Mouse (Mus musculus) kidney, embryonic 15.5 days (tissue): ENCODE results near the gene Pacs2. TPM values are rescaled to one million over a fixed set of nuclear protein-coding genes. Genes with fewer than 3 reads are reported as not detected.
A peak's percentile ranks its signal among the peaks of the same experiment; 100 is the strongest.

Experiments used
- ATAC-seq: fragments of 200-750 bp; cut with Nextera tagmentation; replicated peaks from 2 replicates; pipeline ENCODE4 v1.8.0; 2017; ENCODE audit warnings: moderate TSS enrichment; ENCODE audit not compliant: low FRiP score
- H3K27ac ChIP-seq: fragments of 300-500 bp; sonication (generic); 2 replicates; pipeline ENCODE4 v1.5.1; 2015; ENCODE audit warnings: mild to moderate bottlenecking, inconsistent platforms
- H3K27me3 ChIP-seq: fragments of 300-500 bp; sonication (generic); 2 replicates; pipeline ENCODE4 v1.6.1; 2015; ENCODE audit warnings: inconsistent platforms
- H3K36me3 ChIP-seq: fragments of 300-500 bp; sonication (generic); 2 replicates; pipeline ENCODE4 v1.6.1; 2015; ENCODE audit warnings: inconsistent platforms
- H3K4me1 ChIP-seq: fragments of 300-500 bp; sonication (generic); 2 replicates; pipeline ENCODE4 v1.6.1; 2015; ENCODE audit warnings: inconsistent platforms
- H3K4me2 ChIP-seq: fragments of 300-500 bp; sonication (generic); 2 replicates; pipeline ENCODE4 v1.6.1; 2015; ENCODE audit warnings: moderate library complexity, mild to moderate bottlenecking, inconsistent platforms
- H3K4me3 ChIP-seq: fragments of 300-500 bp; sonication (generic); replicated peaks from 2 replicates; pipeline ENCODE4 v1.5.1; 2015; ENCODE audit warnings: mild to moderate bottlenecking, inconsistent platforms
- H3K9ac ChIP-seq: fragments of 300-500 bp; sonication (generic); 2 replicates; pipeline ENCODE4 v1.6.1; 2015; ENCODE audit warnings: mild to moderate bottlenecking, inconsistent platforms
- H3K9me3 ChIP-seq: fragments of 300-500 bp; sonication (generic); replicated peaks from 2 replicates; pipeline ENCODE4 v1.6.1; 2016; ENCODE audit warnings: inconsistent platforms
- WGBS: fragments of 180-500 bp; shearing (Covaris S2); methylation state at CpG from one replicate; pipeline ENCODE4 v1.1.7; 2015; ENCODE audit warnings: mixed read lengths; 5-methylcytosine and 5-hydroxymethylcytosine counted together
- polyA plus RNA-seq: library from polyadenylated mRNA; unstranded; fragments of >200 nt; fragmentation: Nextera tagmentation; extraction: Ambion mirVana; gene quantifications from 2 replicates; pipeline ENCODE4 v1.2.1, GENCODE M21; 2015

The Pacs2 gene
- polyA plus RNA-seq, 1 experiment from 2014 or later: 14.3 TPM

- H3K36me3 ChIP-seq: peaks cover 66% of the 10 kb centered on the region
- no peak overlapping the region for H3K4me2 ChIP-seq
- no peak overlapping the region for H3K9ac ChIP-seq
- H3K4me1 ChIP-seq: peaks cover 8% of the 10 kb centered on the region; the same call in 1 of the 2 replicates
- WGBS: 90% methylated on average over 2 of the region's 2 CpGs
- no peaks in the 10 kb centered on the region for H3K9me3 ChIP-seq
- H3K27me3 ChIP-seq: no peaks in the 10 kb centered on the region
- H3K27ac ChIP-seq: no peak overlapping the region
- ATAC-seq: no peak
- no peak overlapping the region for H3K4me3 ChIP-seq
Measured at GRCm38 (mm10) chr12:112991444-112991843, 22.9 kb upstream of the Pacs2 start.

- H3K9ac ChIP-seq: no peak overlapping the region
- ATAC-seq: peak; percentile 37; the same call in 1 of the 2 replicates
- no peak overlapping the region for H3K4me3 ChIP-seq
- H3K9me3 ChIP-seq: no peaks in the 10 kb centered on the region
- 63% methylated on average over 4 of the region's 4 CpGs for WGBS
- H3K27ac ChIP-seq: 0 out of 2 replicates have a peak overlapping the region, but pooled peaks have one; percentile 42
- H3K27me3 ChIP-seq: no peaks in the 10 kb centered on the region
- H3K36me3 ChIP-seq: peaks cover 56% of the 10 kb centered on the region
- H3K4me1 ChIP-seq: peaks cover 20% of the 10 kb centered on the region
- H3K4me2 ChIP-seq: no peak overlapping the region
Measured at GRCm38 (mm10) chr12:112994153-112994552, 20.2 kb upstream of the Pacs2 start.

GRCm38 (mm10) chr12:112999569-113000293 lies 14.6 kb upstream of the Pacs2 start:
- peak overlapping the region; percentile 73 for H3K4me2 ChIP-seq
- no peaks in the 10 kb centered on the region for H3K9me3 ChIP-seq
- ATAC-seq: no peak
- no peaks in the 10 kb centered on the region for H3K27me3 ChIP-seq
- peaks cover 26% of the 10 kb centered on the region for H3K4me1 ChIP-seq
- H3K9ac ChIP-seq: peak overlapping the region; percentile 93
- 1% methylated on average over 50 of the region's 56 CpGs for WGBS
- H3K36me3 ChIP-seq: peaks cover 19% of the 10 kb centered on the region
- peak overlapping the region; percentile 97 for H3K27ac ChIP-seq
- peak overlapping the region; percentile 91 for H3K4me3 ChIP-seq

- WGBS: under 1% methylated on average over 84 of the region's 96 CpGs
- no peaks in the 10 kb centered on the region for H3K9me3 ChIP-seq
- H3K27me3 ChIP-seq: no peaks in the 10 kb centered on the region
- H3K36me3 ChIP-seq: peaks cover 19% of the 10 kb centered on the region
- peaks cover 26% of the 10 kb centered on the region for H3K4me1 ChIP-seq
- peak; percentile 97 for ATAC-seq
- H3K4me3 ChIP-seq: peak within 1 kb of the TSS; percentile 91
- H3K4me2 ChIP-seq: peak within 1 kb of the TSS; percentile 73
- peak within 1 kb of the TSS; percentile 97 for H3K27ac ChIP-seq
- peak within 1 kb of the TSS; percentile 93 for H3K9ac ChIP-seq
Measured at GRCm38 (mm10) chr12:113000294-113001132, 13.8 kb upstream of the Pacs2 start, which contains the start of gene Brf1. Brf1 (minus strand) TSS chr12:113000704.

GRCm38 (mm10) chr12:113001133-113001474 lies 13.2 kb upstream of the Pacs2 start:
- H3K4me3 ChIP-seq: peak overlapping the region; percentile 91
- peaks cover 13% of the 10 kb centered on the region for H3K36me3 ChIP-seq
- no peak for ATAC-seq
- 2% methylated on average over 5 of the region's 5 CpGs for WGBS
- peak overlapping the region; percentile 97 for H3K27ac ChIP-seq
- H3K4me1 ChIP-seq: peaks cover 26% of the 10 kb centered on the region
- H3K9ac ChIP-seq: peak overlapping the region; percentile 54
- peak overlapping the region; percentile 73 for H3K4me2 ChIP-seq
- H3K9me3 ChIP-seq: no peaks in the 10 kb centered on the region
- H3K27me3 ChIP-seq: no peaks in the 10 kb centered on the region

- ATAC-seq: no peak
- no peaks in the 10 kb centered on the region for H3K27me3 ChIP-seq
- peaks cover 26% of the 10 kb centered on the region for H3K4me1 ChIP-seq
- H3K27ac ChIP-seq: no peak overlapping the region
- no peak overlapping the region for H3K9ac ChIP-seq
- H3K36me3 ChIP-seq: no peaks in the 10 kb centered on the region
- no peak overlapping the region for H3K4me2 ChIP-seq
- no peaks in the 10 kb centered on the region for H3K9me3 ChIP-seq
- H3K4me3 ChIP-seq: no peak overlapping the region
- 40% methylated on average over 2 of the region's 2 CpGs for WGBS
Measured at GRCm38 (mm10) chr12:113002667-113003066, 11.6 kb upstream of the Pacs2 start.

GRCm38 (mm10) chr12:113004011-113004410 lies 10.3 kb upstream of the Pacs2 start:
- Histone ChIP-seq H3K9me3 (no peaks in the 10 kb centered on the region), H3K27me3 (no peaks in the 10 kb centered on the region), H3K36me3 (no peaks in the 10 kb centered on the region), H3K4me3 (no peak overlapping the region), H3K9ac (no peak overlapping the region), H3K27ac (peak overlapping the region; percentile 25; the same call in 1 of the 2 replicates), H3K4me1 (peaks cover 16% of the 10 kb centered on the region), H3K4me2 (no peak overlapping the region)
- ATAC-seq: no peak
- WGBS: 48% methylated on average over 8 of the region's 8 CpGs

- 26% methylated on average over 4 of the region's 4 CpGs for WGBS
- ATAC-seq: no peak
- H3K4me2 ChIP-seq: no peak overlapping the region
Measured at GRCm38 (mm10) chr12:113004993-113005392, 9.3 kb upstream of the Pacs2 start.

GRCm38 (mm10) chr12:113011702-113012360 lies 2.5 kb upstream of the Pacs2 start:
- Histone ChIP-seq H3K27me3 (no peaks in the 10 kb centered on the region), H3K9me3 (no peaks in the 10 kb centered on the region), H3K27ac (no peak overlapping the region), H3K4me2 (no peak overlapping the region), H3K36me3 (no peaks in the 10 kb centered on the region), H3K4me1 (peaks cover 31% of the 10 kb centered on the region), H3K9ac (no peak overlapping the region), H3K4me3 (no peak overlapping the region)
- no peak for ATAC-seq
- 85% methylated on average over 6 of the region's 6 CpGs for WGBS

More at GRCm38 (mm10) chr12:113004993-113005392, 9.3 kb upstream of the Pacs2 start:
- H3K4me3 ChIP-seq: no peak overlapping the region
- H3K27ac ChIP-seq: no peak overlapping the region
- no peaks in the 10 kb centered on the region for H3K9me3 ChIP-seq
- no peaks in the 10 kb centered on the region for H3K36me3 ChIP-seq
- peaks cover 8% of the 10 kb centered on the region for H3K4me1 ChIP-seq
- no peak overlapping the region for H3K9ac ChIP-seq
- no peaks in the 10 kb centered on the region for H3K27me3 ChIP-seq

- no peaks in the 10 kb centered on the region for H3K27me3 ChIP-seq
- peaks cover 35% of the 10 kb centered on the region for H3K4me1 ChIP-seq
- no peaks in the 10 kb centered on the region for H3K36me3 ChIP-seq
- no peak overlapping the region for H3K9ac ChIP-seq
- 73% methylated on average over 5 of the region's 5 CpGs for WGBS
- ATAC-seq: no peak
- H3K4me3 ChIP-seq: no peak overlapping the region
- H3K27ac ChIP-seq: 0 out of 2 replicates have a peak overlapping the region, but pooled peaks have one; percentile 89
- no peak overlapping the region for H3K4me2 ChIP-seq
- no peaks in the 10 kb centered on the region for H3K9me3 ChIP-seq
Measured at GRCm38 (mm10) chr12:113012443-113012842, 1.9 kb upstream of the Pacs2 start.

- H3K9me3 ChIP-seq: no peaks in the 10 kb centered on the region
- H3K27ac ChIP-seq: peak overlapping the region; percentile 89
- peaks cover 37% of the 10 kb centered on the region for H3K4me1 ChIP-seq
- H3K4me3 ChIP-seq: no peak overlapping the region
- 72% methylated on average over 3 of the region's 3 CpGs for WGBS
- no peaks in the 10 kb centered on the region for H3K27me3 ChIP-seq
- peak overlapping the region; percentile 62 for H3K9ac ChIP-seq
- H3K4me2 ChIP-seq: peak overlapping the region; percentile 62
- H3K36me3 ChIP-seq: no peaks in the 10 kb centered on the region
- no peak for ATAC-seq
Measured at GRCm38 (mm10) chr12:113013021-113013491, 1.3 kb upstream of the Pacs2 start.
